8 mouse cellular contexts compared by ENCODE assay signal in genomic region chr5:92137239-92138046, GRCm38 (mm10). TPM values are rescaled to one million over a fixed set of nuclear protein-coding genes. Genes with fewer than 3 reads are reported as not detected.
A peak's percentile ranks its signal among the peaks of the same experiment; 100 is the strongest.
DNase-seq lines count a peak whose midpoint lies in the region; ATAC-seq and TF ChIP-seq lines count a peak whose summit lies in the region.

Gene Uso1, plus strand, starts transcription at chr5:92137938.

- peak within 1 kb of the TSS; percentile 93 for H3K9ac ChIP-seq in heart, embryonic 15.5 days
- peak within 1 kb of the TSS; percentile 98 for H3K9ac ChIP-seq in liver, embryonic 14.5 days (replicated peaks)
- H3K9ac ChIP-seq in neural tube, embryonic 11.5 days (ENCODE audit: low read length) = peak within 1 kb of the TSS; percentile 84
- peak within 1 kb of the TSS; percentile 98 for H3K9ac ChIP-seq in stomach, postnatal 0 days (ENCODE audit: low read length)

- DNase-seq in CD8-positive naive resting alpha-beta T cell, adult 2 months (ENCODE audit: low read depth in 2 of 2, low spot score in 2 of 2) = peak; percentile 95 to 97
- DNase-seq in c-Kit-positive CD71-negative TER-119-negative erythroid progenitor cells, embryonic 14.5 days (ENCODE audit: low read depth) = peak; percentile 92
- peak; percentile 98 for DNase-seq in forebrain, embryonic 10.5 days (ENCODE audit: extremely low spot score, low spot score)
- DNase-seq in kidney, postnatal 25 days = peak; percentile 99 to 100
- peak; percentile 94 to 97 (median 95) for DNase-seq in liver, embryonic 14.5 days (ENCODE audit: low read depth in 3 of 3, low spot score in 3 of 3)
- peak; percentile 100 for DNase-seq in neural tube, embryonic 11.5 days (ENCODE audit: low spot score)
- DNase-seq in stomach, postnatal 0 days (ENCODE audit: low spot score) = peak; percentile 100

- H3K4me2 ChIP-seq in heart, embryonic 15.5 days = peak within 1 kb of the TSS; percentile 78
- H3K4me2 ChIP-seq in liver, embryonic 14.5 days (ENCODE audit: low read depth) = peak within 1 kb of the TSS; percentile 98
- peak within 1 kb of the TSS; percentile 76 for H3K4me2 ChIP-seq in neural tube, embryonic 11.5 days (ENCODE audit: low read depth)
- H3K4me2 ChIP-seq in stomach, postnatal 0 days (replicated peaks; ENCODE audit: low read depth) = peak within 1 kb of the TSS; percentile 63

- peaks cover 2% of the 10 kb centered on the region; the same call in 1 of the 2 replicates for H3K36me3 ChIP-seq in forebrain, embryonic 10.5 days (replicated peaks)
- no peaks in the 10 kb centered on the region for H3K36me3 ChIP-seq in heart, embryonic 15.5 days
- no peaks in the 10 kb centered on the region for H3K36me3 ChIP-seq in liver, embryonic 14.5 days (replicated peaks; ENCODE audit: control insufficient read depth, insufficient read depth, low read depth)
- H3K36me3 ChIP-seq in neural tube, embryonic 11.5 days (ENCODE audit: control insufficient read depth, insufficient read depth, low read length) = no peaks in the 10 kb centered on the region
- no peaks in the 10 kb centered on the region for H3K36me3 ChIP-seq in stomach, postnatal 0 days (ENCODE audit: control insufficient read depth, insufficient read depth, low read length)

- TF ChIP-seq EP300 in liver, embryonic 14.5 days (IDR thresholded peaks at IDR 0.05; ENCODE audit: low read depth) = no peak
- TF ChIP-seq EP300 in stomach, postnatal 0 days (optimal IDR thresholded peaks at IDR 0.05) = no peak

- TF ChIP-seq CTCF in liver, embryonic 14.5 days (IDR thresholded peaks at IDR 0.05; ENCODE audit: low read depth) = no peak
- 0 out of 2 replicates have a peak, but pooled peaks have one; percentile 25 for TF ChIP-seq CTCF in stomach, postnatal 0 days (IDR thresholded peaks at IDR 0.05; ENCODE audit: low read depth)

- ATAC-seq in heart, embryonic 15.5 days (replicated peaks; ENCODE audit: insufficient number of reproducible peaks, insufficient read depth, low FRiP score, low read depth) = peak; percentile 96
- peak; percentile 94 for ATAC-seq in liver, embryonic 14.5 days (ENCODE audit: insufficient read depth)
- peak; percentile 98 for ATAC-seq in neural tube, embryonic 11.5 days (ENCODE audit: insufficient read depth, low FRiP score, low TSS enrichment)
- peak; percentile 96 for ATAC-seq in stomach, postnatal 0 days (ENCODE audit: low FRiP score, low TSS enrichment)

- H3K9me3 ChIP-seq in forebrain, embryonic 10.5 days = no peaks in the 10 kb centered on the region
- no peaks in the 10 kb centered on the region for H3K9me3 ChIP-seq in heart, embryonic 15.5 days (replicated peaks)
- no peaks in the 10 kb centered on the region for H3K9me3 ChIP-seq in liver, embryonic 14.5 days (ENCODE audit: control insufficient read depth, low read length)
- H3K9me3 ChIP-seq in neural tube, embryonic 11.5 days (ENCODE audit: control insufficient read depth, low read length) = no peaks in the 10 kb centered on the region
- no peaks in the 10 kb centered on the region for H3K9me3 ChIP-seq in stomach, postnatal 0 days (ENCODE audit: control insufficient read depth, low read length)

- H3K27ac ChIP-seq in forebrain, embryonic 10.5 days = peak within 1 kb of the TSS; percentile 92
- H3K27ac ChIP-seq in heart, embryonic 15.5 days = peak within 1 kb of the TSS; percentile 85
- H3K27ac ChIP-seq in liver, embryonic 14.5 days = peak within 1 kb of the TSS; percentile 68
- H3K27ac ChIP-seq in neural tube, embryonic 11.5 days (ENCODE audit: low read depth, low read length) = peak within 1 kb of the TSS; percentile 44
- H3K27ac ChIP-seq in stomach, postnatal 0 days (replicated peaks) = peak within 1 kb of the TSS; percentile 93

- WGBS in forebrain, embryonic 10.5 days = 2% methylated on average over 52 of the region's 59 CpGs
- WGBS in heart, embryonic 15.5 days = 1% methylated on average over 47 of the region's 59 CpGs
- 1% methylated on average over 57 of the region's 59 CpGs for WGBS in liver, embryonic 14.5 days (ENCODE audit: insufficient replicate concordance)
- under 1% methylated on average over 53 of the region's 59 CpGs for WGBS in neural tube, embryonic 11.5 days
- 1% methylated on average over 45 of the region's 59 CpGs for WGBS in stomach, postnatal 0 days

- H3K27me3 ChIP-seq in forebrain, embryonic 10.5 days (ENCODE audit: poor library complexity, severe bottlenecking) = peaks cover 8% of the 10 kb centered on the region
- H3K27me3 ChIP-seq in heart, embryonic 15.5 days = no peaks in the 10 kb centered on the region
- H3K27me3 ChIP-seq in liver, embryonic 14.5 days (ENCODE audit: control insufficient read depth, insufficient read depth, low read length) = no peaks in the 10 kb centered on the region
- H3K27me3 ChIP-seq in neural tube, embryonic 11.5 days (ENCODE audit: control insufficient read depth, insufficient read depth, low read length) = no peaks in the 10 kb centered on the region
- H3K27me3 ChIP-seq in stomach, postnatal 0 days (ENCODE audit: control insufficient read depth, insufficient read depth, low read length) = no peaks in the 10 kb centered on the region

- H3K4me3 ChIP-seq in forebrain, embryonic 10.5 days = peak within 1 kb of the TSS; percentile 89
- peak within 1 kb of the TSS; percentile 98 for H3K4me3 ChIP-seq in heart, embryonic 15.5 days
- H3K4me3 ChIP-seq in liver, embryonic 14.5 days (ENCODE audit: insufficient read depth in 1 of 2, low read depth in 2 of 2, low read length in 2 of 2) = peak within 1 kb of the TSS; percentile 80 to 98
- peak within 1 kb of the TSS; percentile 85 for H3K4me3 ChIP-seq in neural tube, embryonic 11.5 days (ENCODE audit: low read depth, low read length)
- peak within 1 kb of the TSS; percentile 70 for H3K4me3 ChIP-seq in stomach, postnatal 0 days (ENCODE audit: low read depth, low read length)

- H3K4me1 ChIP-seq in forebrain, embryonic 10.5 days = peaks cover 31% of the 10 kb centered on the region
- H3K4me1 ChIP-seq in heart, embryonic 15.5 days (replicated peaks) = peaks cover 24% of the 10 kb centered on the region
- H3K4me1 ChIP-seq in liver, embryonic 14.5 days (replicated peaks; ENCODE audit: control insufficient read depth in 2 of 2, insufficient read depth in 2 of 2, low read length in 1 of 2) = peaks cover 22 to 29% of the 10 kb centered on the region in 2 experiments
- peaks cover 11% of the 10 kb centered on the region for H3K4me1 ChIP-seq in neural tube, embryonic 11.5 days (ENCODE audit: control insufficient read depth, insufficient read depth, low read length)
- H3K4me1 ChIP-seq in stomach, postnatal 0 days (replicated peaks; ENCODE audit: control insufficient read depth, insufficient read depth) = no peaks in the 10 kb centered on the region; the same call in 1 of the 2 replicates

RNA-seq across cellular contexts. Expression of gene Uso1, which starts in this region (rescaled TPM):
- 37.0 and 38.8 TPM in 2 replicates for polyA plus RNA-seq in forebrain, embryonic 10.5 days (2016; fragmentation: Nextera tagmentation; extraction: Ambion mirVana)
- 28.4 and 29.1 TPM in 2 replicates for polyA plus RNA-seq in heart, embryonic 15.5 days (2015; fragmentation: Nextera tagmentation; extraction: Ambion mirVana)
- polyA plus RNA-seq in liver, embryonic 14.5 days (2012; rRNA removed) = 11.1 and 18.6 TPM in 2 replicates
- polyA plus RNA-seq in liver, embryonic 14.5 days (2014; fragmentation: Nextera tagmentation; extraction: Ambion mirVana) = 14.3 and 14.7 TPM in 2 replicates
- 26.9 and 28.1 TPM in 2 replicates for polyA plus RNA-seq in neural tube, embryonic 11.5 days (2014; fragmentation: Nextera tagmentation; extraction: Ambion mirVana)
- 36.6 and 36.7 TPM in 2 replicates for polyA plus RNA-seq in stomach, postnatal 0 days (2015; fragmentation: Nextera tagmentation; extraction: Ambion mirVana)

Comparison
In these comparisons a context has a peak if more than half of its experiments do, and no peak if none do; other contexts are left out.
1. Peak in every context shown above with its lines: DNase-seq, ATAC-seq, H3K4me3 ChIP-seq and H3K27ac ChIP-seq.